Mouse (Mus musculus): ENCODE results near the gene D17H6S53E. TPM values are rescaled to one million over a fixed set of nuclear protein-coding genes. Genes with fewer than 3 reads are reported as not detected.
"Not testable (repeated sequence)": the region's sequence is repeated elsewhere in the genome, so short reads cannot be mapped to it uniquely, and the experiment has no call there.

Gene D17H6S53E
- polyA plus RNA-seq, 1 experiment from 2014 or later: 10.8 TPM

GRCm38 (mm10) chr17:35123287-35123686, 2.9 kb upstream of the D17H6S53E start:
- peaks cover 23% of the 10 kb centered on the region for H3K4me1 ChIP-seq (ENCODE audit: control insufficient read depth, insufficient read depth, low read length)
- H3K27ac ChIP-seq (ENCODE audit: low read depth, low read length); H3K4me3 ChIP-seq (ENCODE audit: low read depth, low read length); H3K27me3 ChIP-seq (ENCODE audit: control insufficient read depth, insufficient read depth, low read length); ATAC-seq (replicated peaks; ENCODE audit: insufficient number of reproducible peaks, low FRiP score, low TSS enrichment); H3K4me2 ChIP-seq; H3K9ac ChIP-seq (ENCODE audit: low read depth, low read length); H3K9me3 ChIP-seq (replicated peaks; ENCODE audit: control insufficient read depth, low read length); H3K36me3 ChIP-seq (ENCODE audit: control insufficient read depth, insufficient read depth, low read length): not testable (repeated sequence)
- 84% methylated on average over 9 of the region's 9 CpGs for WGBS (ENCODE audit: insufficient replicate concordance)

GRCm38 (mm10) chr17:35124261-35124896, 1.8 kb upstream of the D17H6S53E start:
- H3K9ac ChIP-seq (ENCODE audit: low read depth, low read length); H3K27ac ChIP-seq (ENCODE audit: low read depth, low read length); H3K9me3 ChIP-seq (replicated peaks; ENCODE audit: control insufficient read depth, low read length); ATAC-seq (replicated peaks; ENCODE audit: insufficient number of reproducible peaks, low FRiP score, low TSS enrichment); H3K4me3 ChIP-seq (ENCODE audit: low read depth, low read length); H3K36me3 ChIP-seq (ENCODE audit: control insufficient read depth, insufficient read depth, low read length); H3K4me2 ChIP-seq; H3K27me3 ChIP-seq (ENCODE audit: control insufficient read depth, insufficient read depth, low read length): not testable (repeated sequence)
- WGBS (ENCODE audit: insufficient replicate concordance): 90% methylated on average over 12 of the region's 12 CpGs
- peaks cover 23% of the 10 kb centered on the region for H3K4me1 ChIP-seq (ENCODE audit: control insufficient read depth, insufficient read depth, low read length)

GRCm38 (mm10) chr17:35125081-35125480, 1.1 kb upstream of the D17H6S53E start:
- no peak overlapping the region for H3K9ac ChIP-seq (ENCODE audit: low read depth, low read length)
- no peaks in the 10 kb centered on the region for H3K27me3 ChIP-seq (ENCODE audit: control insufficient read depth, insufficient read depth, low read length)
- H3K4me2 ChIP-seq: peak overlapping the region; percentile 91
- no peaks in the 10 kb centered on the region for H3K9me3 ChIP-seq (replicated peaks; ENCODE audit: control insufficient read depth, low read length)
- ATAC-seq (replicated peaks; ENCODE audit: insufficient number of reproducible peaks, low FRiP score, low TSS enrichment): no peak
- no peak overlapping the region for H3K27ac ChIP-seq (ENCODE audit: low read depth, low read length)
- WGBS (ENCODE audit: insufficient replicate concordance): 91% methylated on average over 1 of the region's 1 CpGs
- H3K4me3 ChIP-seq (ENCODE audit: low read depth, low read length): no peak overlapping the region
- H3K4me1 ChIP-seq (ENCODE audit: control insufficient read depth, insufficient read depth, low read length): peaks cover 20% of the 10 kb centered on the region
- peaks cover 2% of the 10 kb centered on the region for H3K36me3 ChIP-seq (ENCODE audit: control insufficient read depth, insufficient read depth, low read length)

GRCm38 (mm10) chr17:35125578-35125977, 595 bp upstream of the D17H6S53E start:
- Histone ChIP-seq H3K4me2 (peak overlapping the region; percentile 91), H3K9ac (ENCODE audit: low read depth, low read length) (peak overlapping the region; percentile 89), H3K4me1 (ENCODE audit: control insufficient read depth, insufficient read depth, low read length) (peaks cover 17% of the 10 kb centered on the region), H3K4me3 (ENCODE audit: low read depth, low read length) (peak overlapping the region; percentile 69), H3K9me3 (replicated peaks; ENCODE audit: control insufficient read depth, low read length) (no peaks in the 10 kb centered on the region), H3K27me3 (ENCODE audit: control insufficient read depth, insufficient read depth, low read length) (no peaks in the 10 kb centered on the region), H3K36me3 (ENCODE audit: control insufficient read depth, insufficient read depth, low read length) (peaks cover 2% of the 10 kb centered on the region), H3K27ac (ENCODE audit: low read depth, low read length) (no peak overlapping the region)
- 29% methylated on average over 6 of the region's 6 CpGs for WGBS (ENCODE audit: insufficient replicate concordance)
- no peak for ATAC-seq (replicated peaks; ENCODE audit: insufficient number of reproducible peaks, low FRiP score, low TSS enrichment)

- H3K9me3 ChIP-seq (replicated peaks; ENCODE audit: control insufficient read depth, low read length): no peaks in the 10 kb centered on the region
- H3K27ac ChIP-seq (ENCODE audit: low read depth, low read length): peak overlapping the region; percentile 80
- peak overlapping the region; percentile 91 for H3K4me2 ChIP-seq
- H3K36me3 ChIP-seq (ENCODE audit: control insufficient read depth, insufficient read depth, low read length): peaks cover 2% of the 10 kb centered on the region
- H3K4me3 ChIP-seq (ENCODE audit: low read depth, low read length): peak overlapping the region; percentile 69
- ATAC-seq (replicated peaks; ENCODE audit: insufficient number of reproducible peaks, low FRiP score, low TSS enrichment): no peak
- peaks cover 17% of the 10 kb centered on the region for H3K4me1 ChIP-seq (ENCODE audit: control insufficient read depth, insufficient read depth, low read length)
- 64% methylated on average over 13 of the region's 13 CpGs for WGBS (ENCODE audit: insufficient replicate concordance)
- no peaks in the 10 kb centered on the region for H3K27me3 ChIP-seq (ENCODE audit: control insufficient read depth, insufficient read depth, low read length)
- H3K9ac ChIP-seq (ENCODE audit: low read depth, low read length): peak overlapping the region; percentile 89
Measured at GRCm38 (mm10) chr17:35127017-35127416, 844 bp downstream of the D17H6S53E start.

- H3K27me3 ChIP-seq (ENCODE audit: control insufficient read depth, insufficient read depth, low read length): no peaks in the 10 kb centered on the region
- peaks cover 17% of the 10 kb centered on the region for H3K4me1 ChIP-seq (ENCODE audit: control insufficient read depth, insufficient read depth, low read length)
- no peak overlapping the region for H3K4me3 ChIP-seq (ENCODE audit: low read depth, low read length)
- H3K9ac ChIP-seq (ENCODE audit: low read depth, low read length): no peak overlapping the region
- no peaks in the 10 kb centered on the region for H3K9me3 ChIP-seq (replicated peaks; ENCODE audit: control insufficient read depth, low read length)
- ATAC-seq (replicated peaks; ENCODE audit: insufficient number of reproducible peaks, low FRiP score, low TSS enrichment): no peak
- no peak overlapping the region for H3K27ac ChIP-seq (ENCODE audit: low read depth, low read length)
- WGBS (ENCODE audit: insufficient replicate concordance): 67% methylated on average over 11 of the region's 11 CpGs
- peaks cover 2% of the 10 kb centered on the region for H3K36me3 ChIP-seq (ENCODE audit: control insufficient read depth, insufficient read depth, low read length)
- H3K4me2 ChIP-seq: no peak overlapping the region
Measured at GRCm38 (mm10) chr17:35128996-35129395, 2.8 kb downstream of the D17H6S53E start.

GRCm38 (mm10) chr17:35131038-35131437, 4.9 kb downstream of the D17H6S53E start:
- Histone ChIP-seq H3K9me3 (replicated peaks; ENCODE audit: control insufficient read depth, low read length) (no peaks in the 10 kb centered on the region), H3K27ac (ENCODE audit: low read depth, low read length) (no peak overlapping the region), H3K27me3 (ENCODE audit: control insufficient read depth, insufficient read depth, low read length) (no peaks in the 10 kb centered on the region), H3K4me2 (no peak overlapping the region), H3K36me3 (ENCODE audit: control insufficient read depth, insufficient read depth, low read length) (peaks cover 2% of the 10 kb centered on the region), H3K4me3 (ENCODE audit: low read depth, low read length) (no peak overlapping the region), H3K4me1 (ENCODE audit: control insufficient read depth, insufficient read depth, low read length) (peaks cover 10% of the 10 kb centered on the region), H3K9ac (ENCODE audit: low read depth, low read length) (no peak overlapping the region)
- 78% methylated on average over 8 of the region's 8 CpGs for WGBS (ENCODE audit: insufficient replicate concordance)
- ATAC-seq (replicated peaks; ENCODE audit: insufficient number of reproducible peaks, low FRiP score, low TSS enrichment): no peak

GRCm38 (mm10) chr17:35131500-35132173, 5.5 kb downstream of the D17H6S53E start, which contains the start of gene Apom:
Apom (minus strand) TSS chr17:35132050.
- H3K4me3 ChIP-seq (ENCODE audit: low read depth, low read length): no peak within 1 kb of the TSS
- H3K4me2 ChIP-seq: no peak within 1 kb of the TSS
- 80% methylated on average over 15 of the region's 15 CpGs for WGBS (ENCODE audit: insufficient replicate concordance)
- no peaks in the 10 kb centered on the region for H3K9me3 ChIP-seq (replicated peaks; ENCODE audit: control insufficient read depth, low read length)
- peaks cover 2% of the 10 kb centered on the region for H3K36me3 ChIP-seq (ENCODE audit: control insufficient read depth, insufficient read depth, low read length)
- H3K27ac ChIP-seq (ENCODE audit: low read depth, low read length): no peak within 1 kb of the TSS
- ATAC-seq (replicated peaks; ENCODE audit: insufficient number of reproducible peaks, low FRiP score, low TSS enrichment): no peak
- no peak within 1 kb of the TSS for H3K9ac ChIP-seq (ENCODE audit: low read depth, low read length)
- H3K27me3 ChIP-seq (ENCODE audit: control insufficient read depth, insufficient read depth, low read length): no peaks in the 10 kb centered on the region
- peaks cover 15% of the 10 kb centered on the region for H3K4me1 ChIP-seq (ENCODE audit: control insufficient read depth, insufficient read depth, low read length)

- no peak overlapping the region for H3K4me3 ChIP-seq (ENCODE audit: low read depth, low read length)
- peaks cover 2% of the 10 kb centered on the region for H3K36me3 ChIP-seq (ENCODE audit: control insufficient read depth, insufficient read depth, low read length)
- 71% methylated on average over 3 of the region's 3 CpGs for WGBS (ENCODE audit: insufficient replicate concordance)
- no peak overlapping the region for H3K9ac ChIP-seq (ENCODE audit: low read depth, low read length)
- no peak overlapping the region for H3K4me2 ChIP-seq
- H3K9me3 ChIP-seq (replicated peaks; ENCODE audit: control insufficient read depth, low read length): no peaks in the 10 kb centered on the region
- H3K4me1 ChIP-seq (ENCODE audit: control insufficient read depth, insufficient read depth, low read length): peaks cover 13% of the 10 kb centered on the region
- ATAC-seq (replicated peaks; ENCODE audit: insufficient number of reproducible peaks, low FRiP score, low TSS enrichment): no peak
- H3K27ac ChIP-seq (ENCODE audit: low read depth, low read length): no peak overlapping the region
- H3K27me3 ChIP-seq (ENCODE audit: control insufficient read depth, insufficient read depth, low read length): no peaks in the 10 kb centered on the region
Measured at GRCm38 (mm10) chr17:35132174-35132560, 6.0 kb downstream of the D17H6S53E start.
